Mouse (Mus musculus) olfactory bulb, adult 2 months (tissue): ENCODE data around the gene Wipf1. TPM values are rescaled to one million over a fixed set of nuclear protein-coding genes. Genes with fewer than 3 reads are reported as not detected.

Experiments used
- H3K27ac ChIP-seq: fragments of 200-500 bp; 2 replicates; pipeline ENCODE4 v1.5.1; 2012; ENCODE audit warnings: low read depth, low read length; ENCODE audit not compliant: insufficient read depth
- H3K4me1 ChIP-seq: fragments of 200-500 bp; 2 replicates; pipeline ENCODE4 v1.6.1; 2012; ENCODE audit warnings: low read length; ENCODE audit not compliant: control insufficient read depth, insufficient read depth
- H3K4me3 ChIP-seq: fragments of 200-500 bp; 2 replicates; pipeline ENCODE4 v1.5.1; 2012; ENCODE audit warnings: mild to moderate bottlenecking, low read depth, low read length, moderate library complexity; ENCODE audit not compliant: insufficient read depth
- CTCF ChIP-seq: fragments of 200-500 bp; IDR thresholded peaks from 2 replicates; pipeline ENCODE4 v1.5.1; 2012; ENCODE audit warnings: low read depth, mild to moderate bottlenecking, low read length, moderate library complexity; ENCODE audit not compliant: insufficient read depth
- POLR2A ChIP-seq: fragments of 200-500 bp; IDR thresholded peaks from 2 replicates; pipeline ENCODE4 v1.6.1; 2012; ENCODE audit warnings: mild to moderate bottlenecking, low read depth, low read length, moderate library complexity; ENCODE audit not compliant: insufficient read depth
- WGBS: fragments of 180-500 bp; shearing (Covaris S2); methylation state at CpG from one replicate; pipeline ENCODE4 v1.1.7; 2018; 5-methylcytosine and 5-hydroxymethylcytosine counted together
- polyA plus RNA-seq: library from polyadenylated mRNA; stranded (reverse); fragments of >200 nt; gene quantifications from 2 replicates; pipeline ENCODE4 v1.2.4, GENCODE M21; 2012; ENCODE audit warnings: low replicate concordance; ENCODE audit not compliant: missing spikeins, insufficient read depth, insufficient read length

Gene Wipf1
- not detected in 2 replicates for polyA plus RNA-seq

GRCm38 (mm10) chr2:73529356-73530330 is at the start of gene Wipf1:
Gene Wipf1 (minus strand): TSS chr2:73529734.
- TF ChIP-seq CTCF (no peak), POLR2A (no peak)
- H3K4me1 ChIP-seq, result peaks cover 5% of the 10 kb centered on the region; the same call in 1 of the 2 replicates
- WGBS, result 7% methylated on average over 66 of the region's 66 CpGs
- no peak within 1 kb of the TSS for H3K27ac ChIP-seq
- H3K4me3 ChIP-seq, result peak within 1 kb of the TSS; percentile 61

GRCm38 (mm10) chr2:73579168-73579567 is 49.6 kb upstream of the Wipf1 start:
- Histone ChIP-seq H3K27ac (no peak overlapping the region), H3K4me1 (0 out of 2 replicates have a peak, but pooled peaks cover 3% of the 10 kb centered on the region), H3K4me3 (no peak overlapping the region)
- WGBS, result 68% methylated on average over 5 of the region's 5 CpGs
- TF ChIP-seq POLR2A (no peak), CTCF (no peak)

GRCm38 (mm10) chr2:73574418-73574817 is 44.9 kb upstream of the Wipf1 start:
- no peak for TF ChIP-seq POLR2A
- no peak for TF ChIP-seq CTCF
- Histone ChIP-seq H3K4me1 (no peaks in the 10 kb centered on the region), H3K4me3 (no peak overlapping the region), H3K27ac (no peak overlapping the region)
- 87% methylated on average over 6 of the region's 6 CpGs for WGBS

GRCm38 (mm10) chr2:73573556-73573955 is 44.0 kb upstream of the Wipf1 start:
- H3K4me1 ChIP-seq, result no peaks in the 10 kb centered on the region
- H3K27ac ChIP-seq, result no peak overlapping the region
- H3K4me3 ChIP-seq, result no peak overlapping the region
- WGBS, result 92% methylated on average over 4 of the region's 4 CpGs
- TF ChIP-seq POLR2A (no peak), CTCF (no peak)

GRCm38 (mm10) chr2:73572539-73573372 is 43.2 kb upstream of the Wipf1 start:
- Histone ChIP-seq H3K4me1 (no peaks in the 10 kb centered on the region), H3K4me3 (peak overlapping the region; percentile 35), H3K27ac (no peak overlapping the region)
- 26% methylated on average over 23 of the region's 23 CpGs for WGBS
- TF ChIP-seq POLR2A, result no peak
- TF ChIP-seq CTCF, result peak; percentile 74; the same call in 1 of the 2 replicates

- Histone ChIP-seq H3K4me3 (no peak overlapping the region), H3K4me1 (no peaks in the 10 kb centered on the region), H3K27ac (no peak overlapping the region)
- 70% methylated on average over 6 of the region's 6 CpGs for WGBS
- TF ChIP-seq CTCF (no peak), POLR2A (no peak)
Observed at GRCm38 (mm10) chr2:73571901-73572300, 42.4 kb upstream of the Wipf1 start.

GRCm38 (mm10) chr2:73571304-73571703 is 41.8 kb upstream of the Wipf1 start:
- Histone ChIP-seq H3K4me3 (no peak overlapping the region), H3K27ac (no peak overlapping the region), H3K4me1 (peaks cover 3% of the 10 kb centered on the region; the same call in 1 of the 2 replicates)
- WGBS, result 95% methylated on average over 9 of the region's 9 CpGs
- TF ChIP-seq POLR2A (no peak), CTCF (no peak)

GRCm38 (mm10) chr2:73566989-73567605 is 37.6 kb upstream of the Wipf1 start:
- peaks cover 5% of the 10 kb centered on the region; the same call in 1 of the 2 replicates for H3K4me1 ChIP-seq
- WGBS, result 13% methylated on average over 8 of the region's 8 CpGs
- H3K4me3 ChIP-seq, result no peak overlapping the region
- H3K27ac ChIP-seq, result no peak overlapping the region
- TF ChIP-seq CTCF (no peak), POLR2A (no peak)
